In the genomic region with DNA sequence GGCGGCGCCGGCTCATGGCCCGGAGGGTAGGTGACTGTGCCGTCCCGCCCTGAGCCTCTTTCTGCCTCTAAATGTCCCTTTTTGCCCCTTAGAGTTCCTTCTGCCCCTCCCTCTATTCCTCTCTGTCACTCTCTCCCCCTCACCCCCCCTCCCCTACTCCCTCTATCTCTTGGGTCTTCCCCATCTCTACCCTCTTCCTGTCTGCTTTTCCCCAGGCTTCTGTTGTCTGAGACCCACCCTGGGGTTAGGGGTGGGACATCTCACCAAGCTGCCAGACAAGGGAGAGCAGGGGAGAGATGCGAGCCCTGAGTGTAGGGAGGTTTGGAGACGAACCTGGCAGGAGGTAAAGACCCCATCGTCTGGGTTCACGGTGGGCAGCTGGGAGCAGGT, we compare ENCODE assay signal across 8 mouse cellular contexts. TPM values are rescaled to one million over a fixed set of nuclear protein-coding genes. Genes with fewer than 3 reads are reported as not detected.
A peak's percentile ranks its signal among the peaks of the same experiment; 100 is the strongest.
DNase-seq lines count a peak whose midpoint lies in the region; ATAC-seq and TF ChIP-seq lines count a peak whose summit lies in the region.

No protein-coding gene starts in this region.

- H3K4me2 ChIP-seq in CH12.LX (ENCODE audit: insufficient read depth, low read depth, poor library complexity, severe bottlenecking), result peak overlapping the region; percentile 81
- peak overlapping the region; percentile 69 for H3K4me2 ChIP-seq in forebrain, embryonic 15.5 days (replicated peaks)

- dilution Hi-C loops in CH12.LX (cut with MboI; ENCODE audit: extremely low pct_ligation_motif_present, extremely low pct_unique_long_range_greater_than_20kb, low sequenced_read_pairs), result no loop called here

- peaks cover 2% of the 10 kb centered on the region for H3K9me3 ChIP-seq in CH12.LX (replicated peaks; ENCODE audit: low read length)
- H3K9me3 ChIP-seq in forebrain, embryonic 15.5 days, result no peaks in the 10 kb centered on the region

- TF ChIP-seq EP300 in CH12.LX (IDR thresholded peaks at IDR 0.05; ENCODE audit: low read length), result no peak

- peak overlapping the region; percentile 74 for H3K4me3 ChIP-seq in gastrocnemius, adult 2 months
- peak overlapping the region; percentile 55 to 69 (median 62) for H3K4me3 ChIP-seq in CH12.LX (replicated peaks in 1 of 3; ENCODE audit: low read depth in 2 of 3, low read length in 2 of 3, poor library complexity in 1 of 3)
- H3K4me3 ChIP-seq in forebrain, embryonic 15.5 days, result peak overlapping the region; percentile 87

- H3K27me3 ChIP-seq in CH12.LX (replicated peaks), result peaks cover 28% of the 10 kb centered on the region
- H3K27me3 ChIP-seq in forebrain, embryonic 15.5 days, result no peaks in the 10 kb centered on the region

- peak overlapping the region; percentile 81 for H3K27ac ChIP-seq in gastrocnemius, adult 2 months
- H3K27ac ChIP-seq in CH12.LX (ENCODE audit: insufficient read depth, low read depth), result no peak overlapping the region
- peak overlapping the region; percentile 80 for H3K27ac ChIP-seq in forebrain, embryonic 15.5 days (replicated peaks)

- H3K9ac ChIP-seq in CH12.LX (ENCODE audit: insufficient read depth, low read depth), result peak overlapping the region; percentile 76
- H3K9ac ChIP-seq in forebrain, embryonic 15.5 days (replicated peaks), result peak overlapping the region; percentile 90

- peaks cover 3 to 32% of the 10 kb centered on the region in 2 experiments for H3K4me1 ChIP-seq in CH12.LX (ENCODE audit: control insufficient read depth in 1 of 2, insufficient read depth in 2 of 2)
- peaks cover 41% of the 10 kb centered on the region for H3K4me1 ChIP-seq in forebrain, embryonic 15.5 days

- DNase-seq in gastrocnemius, adult 2 months, result no peak
- no peak for DNase-seq in gastrocnemius, postnatal 10 days
- no peak for DNase-seq in CH12.LX (ENCODE audit: extremely low read depth)
- peak; percentile 17 for DNase-seq in mesoderm, embryonic 11.5 days (ENCODE audit: low read depth, low spot score)
- no peak for DNase-seq in right cerebral cortex, postnatal 14 days
- no peak for DNase-seq in layer of hippocampus, adult 9-10 months (ENCODE audit: low spot score)
- DNase-seq in T-cell, adult 2 months (ENCODE audit: low spot score), result no peak

- intact Hi-C loops in gastrocnemius, adult 2 months (cut with DNase I), result no loop called here

- peaks cover 11 to 20% of the 10 kb centered on the region in 2 experiments for H3K36me3 ChIP-seq in CH12.LX (replicated peaks in 1 of 2; ENCODE audit: control insufficient read depth in 1 of 2, insufficient read depth in 1 of 2, low read length in 1 of 2)
- peaks cover 22% of the 10 kb centered on the region for H3K36me3 ChIP-seq in forebrain, embryonic 15.5 days

- TF ChIP-seq POLR2A in CH12.LX (IDR thresholded peaks at IDR 0.05; ENCODE audit: low read depth, low read length), result no peak

- TF ChIP-seq CTCF in gastrocnemius, adult 2 months (IDR thresholded peaks at IDR 0.05), result no peak
- no peak for TF ChIP-seq CTCF in CH12.LX (conservative IDR thresholded peaks at IDR 0.05 in 1 of 2, IDR thresholded peaks at IDR 0.05 in 1 of 2; ENCODE audit: low read depth in 2 of 2, low read length in 2 of 2)

- ATAC-seq in forebrain, embryonic 15.5 days (replicated peaks), result peak; percentile 59

- no peaks in the 10 kb centered on the region for H3K79me2 ChIP-seq in CH12.LX (replicated peaks; ENCODE audit: control insufficient read depth, extremely low read depth, insufficient read depth, poor library complexity, severe bottlenecking)

- WGBS in forebrain, embryonic 15.5 days, result under 1% methylated on average over 10 of the region's 10 CpGs

- in situ Hi-C loops in CH12.LX (cut with MboI; ENCODE audit: low pct_ligation_motif_present, low pct_unique_long_range_greater_than_20kb, low sequenced_read_pairs), result no loop called here

- TF ChIP-seq RAD21 in CH12.LX (IDR thresholded peaks at IDR 0.05; ENCODE audit: low read depth, low read length), result no peak

TF ChIP-seq in CH12.LX, 34 proteins besides CTCF, POLR2A, EP300 and RAD21:
- TF ChIP-seq SIN3A (IDR thresholded peaks at IDR 0.05; ENCODE audit: low read length) (peak; percentile 51; the same call in 1 of the 2 replicates), UBTF (IDR thresholded peaks at IDR 0.05; ENCODE audit: low read depth, low read length) (0 out of 2 replicates have a peak, but pooled peaks have one; percentile 18), BHLHE40 (IDR thresholded peaks at IDR 0.05; ENCODE audit: low read depth, low read length) (no peak)

RNA-seq across cellular contexts. Expression of gene Meis3, which starts 0.6 kb away (rescaled TPM):
- total RNA-seq in gastrocnemius, adult 2 months (2021), result 1 to 10 TPM; 1.5 to 2.0 TPM
- 1 to 10 TPM; 4.2 to 6.8 TPM for total RNA-seq in gastrocnemius, postnatal 10 days (2021)
- total RNA-seq in CH12.LX (2012; rRNA removed) (9.4 and 10.2 TPM in 2 replicates), CH12.LX (2014; rRNA removed) (7.1 and 7.9 TPM in 2 replicates)
- 10.1 and 11.8 TPM in 2 replicates for polyA plus RNA-seq in CH12.LX (2012; ENCODE audit: insufficient read length, low read depth)
- polyA plus RNA-seq in forebrain, embryonic 15.5 days (2015; fragmentation: Nextera tagmentation; extraction: Ambion mirVana), result 110 and 116 TPM in 2 replicates

RNA-seq across cellular contexts. Expression of gene Slc8a2, which starts 45.9 kb away (rescaled TPM):
- under 1 TPM; 0.08 to 0.28 TPM for total RNA-seq in gastrocnemius, adult 2 months (2021)
- total RNA-seq in gastrocnemius, postnatal 10 days (2021), result under 1 TPM; 0.75 to 0.86 TPM
- 0.04 TPM in 2 replicates for total RNA-seq in CH12.LX (2012; rRNA removed)
- total RNA-seq in CH12.LX (2014; rRNA removed), result not detected in 2 replicates
- 0.08 and 0.10 TPM in 2 replicates for polyA plus RNA-seq in CH12.LX (2012; ENCODE audit: insufficient read length, low read depth)
- 0.96 and 1.1 TPM in 2 replicates for polyA plus RNA-seq in forebrain, embryonic 15.5 days (2015; fragmentation: Nextera tagmentation; extraction: Ambion mirVana)

RNA-seq across cellular contexts. Expression of gene Dhx34, which starts 46.3 kb away (rescaled TPM):
- 1 to 10 TPM; 3.8 to 4.4 TPM for total RNA-seq in gastrocnemius, adult 2 months (2021)
- total RNA-seq in gastrocnemius, postnatal 10 days (2021), result 1 to 10 TPM; 5.8 to 7.6 TPM
- total RNA-seq in CH12.LX (2012; rRNA removed) (14.8 and 18.0 TPM in 2 replicates), CH12.LX (2014; rRNA removed) (6.9 and 8.8 TPM in 2 replicates)
- 11.8 and 15.2 TPM in 2 replicates for polyA plus RNA-seq in CH12.LX (2012; ENCODE audit: insufficient read length, low read depth)
- 15.3 and 17.4 TPM in 2 replicates for polyA plus RNA-seq in forebrain, embryonic 15.5 days (2015; fragmentation: Nextera tagmentation; extraction: Ambion mirVana)

RNA-seq across cellular contexts. Expression of gene Kptn, which starts 55.8 kb away (rescaled TPM):
- total RNA-seq in gastrocnemius, adult 2 months (2021), result 10 to 100 TPM; 10.3 to 16.0 TPM
- 10 to 100 TPM; 12.0 to 13.1 TPM for total RNA-seq in gastrocnemius, postnatal 10 days (2021)
- total RNA-seq in CH12.LX (2012; rRNA removed) (17.5 and 19.1 TPM in 2 replicates), CH12.LX (2014; rRNA removed) (25.4 and 25.8 TPM in 2 replicates)
- polyA plus RNA-seq in CH12.LX (2012; ENCODE audit: insufficient read length, low read depth), result 14.2 and 14.5 TPM in 2 replicates
- polyA plus RNA-seq in forebrain, embryonic 15.5 days (2015; fragmentation: Nextera tagmentation; extraction: Ambion mirVana), result 43.0 and 43.7 TPM in 2 replicates
